Mouse (Mus musculus) forebrain, embryonic 13.5 days (tissue): ENCODE measurements around the gene Setd7. TPM values are rescaled to one million over a fixed set of nuclear protein-coding genes. Genes with fewer than 3 reads are reported as not detected.

Experiments
- ATAC-seq: fragments of 200-750 bp; cut with Nextera tagmentation; 2 replicates; pipeline ENCODE4 v1.8.0; 2017
- H3K27ac ChIP-seq: fragments of 300-500 bp; sonication (generic); 2 replicates; pipeline ENCODE4 v1.5.1; 2015; ENCODE audit warnings: inconsistent platforms, mild to moderate bottlenecking, moderate library complexity
- H3K27me3 ChIP-seq: fragments of 300-500 bp; sonication (generic); 2 replicates; pipeline ENCODE4 v1.6.1; 2015; ENCODE audit warnings: mild to moderate bottlenecking, inconsistent platforms
- H3K36me3 ChIP-seq: fragments of 300-500 bp; sonication (generic); 2 replicates; pipeline ENCODE4 v1.6.1; 2015; ENCODE audit warnings: mild to moderate bottlenecking, inconsistent platforms; ENCODE audit not compliant: poor library complexity, severe bottlenecking
- H3K4me1 ChIP-seq: fragments of 300-500 bp; sonication (generic); 2 replicates; pipeline ENCODE4 v1.6.1; 2015; ENCODE audit warnings: inconsistent platforms
- H3K4me2 ChIP-seq: fragments of 300-500 bp; sonication (generic); 2 replicates; pipeline ENCODE4 v1.6.1; 2015; ENCODE audit warnings: inconsistent platforms, mild to moderate bottlenecking, moderate library complexity
- H3K4me3 ChIP-seq: fragments of 300-500 bp; sonication (generic); 2 replicates; pipeline ENCODE4 v1.5.1; 2015; ENCODE audit warnings: mild to moderate bottlenecking, inconsistent platforms
- H3K9ac ChIP-seq: fragments of 300-500 bp; sonication (generic); 2 replicates; pipeline ENCODE4 v1.6.1; 2015; ENCODE audit warnings: mild to moderate bottlenecking, inconsistent platforms
- H3K9me3 ChIP-seq: fragments of 300-500 bp; sonication (generic); replicated peaks from 2 replicates; pipeline ENCODE4 v1.6.1; 2016; ENCODE audit warnings: inconsistent platforms
- WGBS: fragments of 180-500 bp; shearing (Covaris S2); methylation state at CpG from one replicate; pipeline ENCODE4 v1.1.7; 2015; 5-methylcytosine and 5-hydroxymethylcytosine counted together
- polyA plus RNA-seq: library from polyadenylated mRNA; unstranded; fragments of >200 nt; fragmentation: Nextera tagmentation; extraction: Ambion mirVana; gene quantifications from 2 replicates; pipeline ENCODE4 v1.2.1, GENCODE M21; 2015

Gene Setd7
- polyA plus RNA-seq, 1 experiment from 2014 or later, result 5.1 TPM

DNA sequence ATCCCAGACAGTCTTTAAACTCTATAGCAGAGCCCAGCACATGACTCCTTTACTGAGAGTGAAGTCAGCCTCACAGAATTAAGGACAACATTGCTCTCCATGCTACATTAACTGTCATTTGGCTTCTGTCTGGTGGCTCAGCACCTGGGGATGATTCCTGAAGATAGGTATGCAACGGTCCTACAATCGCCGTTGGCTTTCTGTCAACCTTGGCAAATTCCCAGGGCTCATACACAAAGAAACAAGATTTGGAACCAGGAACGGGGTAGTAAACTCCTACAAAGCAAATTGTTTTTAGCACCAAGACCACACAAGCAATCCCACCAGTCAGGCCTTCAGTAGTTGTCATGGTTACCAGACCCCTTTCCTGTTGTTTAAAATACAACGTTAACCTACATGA is 27.1 kb downstream of the Setd7 start:
- H3K9me3 ChIP-seq, result no peaks in the 10 kb centered on the region
- ATAC-seq, result no peak
- no peak overlapping the region for H3K4me2 ChIP-seq
- H3K9ac ChIP-seq, result no peak overlapping the region
- H3K27ac ChIP-seq, result no peak overlapping the region
- WGBS, result 77% methylated on average over 5 of the region's 5 CpGs
- H3K36me3 ChIP-seq, result peaks cover 93% of the 10 kb centered on the region
- H3K27me3 ChIP-seq, result no peaks in the 10 kb centered on the region
- no peak overlapping the region for H3K4me3 ChIP-seq
- peaks cover 13% of the 10 kb centered on the region for H3K4me1 ChIP-seq

DNA sequence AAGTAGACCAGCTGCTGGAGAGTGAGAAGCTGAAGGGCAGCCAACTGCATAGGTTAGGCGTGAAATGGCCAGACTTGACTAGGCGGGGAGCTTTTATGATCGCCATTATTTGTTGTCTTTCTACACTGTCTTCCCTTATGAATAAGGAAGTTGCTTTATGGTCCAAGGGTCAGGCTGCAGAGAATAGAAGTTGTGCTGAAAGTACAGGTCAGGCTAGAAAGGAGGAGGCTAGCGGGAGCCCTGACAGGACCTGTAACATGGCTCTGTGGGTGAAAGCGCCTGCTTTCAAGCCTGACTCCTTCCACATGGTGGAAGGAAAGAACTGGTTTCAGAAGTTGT is 28.4 kb downstream of the Setd7 start:
- peak overlapping the region; percentile 8 for H3K27ac ChIP-seq
- peaks cover 92% of the 10 kb centered on the region for H3K36me3 ChIP-seq
- WGBS, result 92% methylated on average over 5 of the region's 5 CpGs
- no peak overlapping the region for H3K9ac ChIP-seq
- no peak overlapping the region for H3K4me3 ChIP-seq
- no peaks in the 10 kb centered on the region for H3K27me3 ChIP-seq
- H3K4me2 ChIP-seq, result no peak overlapping the region
- no peaks in the 10 kb centered on the region for H3K9me3 ChIP-seq
- ATAC-seq, result 0 out of 2 replicates have a peak, but pooled peaks have one; percentile 21
- peaks cover 13% of the 10 kb centered on the region for H3K4me1 ChIP-seq

DNA sequence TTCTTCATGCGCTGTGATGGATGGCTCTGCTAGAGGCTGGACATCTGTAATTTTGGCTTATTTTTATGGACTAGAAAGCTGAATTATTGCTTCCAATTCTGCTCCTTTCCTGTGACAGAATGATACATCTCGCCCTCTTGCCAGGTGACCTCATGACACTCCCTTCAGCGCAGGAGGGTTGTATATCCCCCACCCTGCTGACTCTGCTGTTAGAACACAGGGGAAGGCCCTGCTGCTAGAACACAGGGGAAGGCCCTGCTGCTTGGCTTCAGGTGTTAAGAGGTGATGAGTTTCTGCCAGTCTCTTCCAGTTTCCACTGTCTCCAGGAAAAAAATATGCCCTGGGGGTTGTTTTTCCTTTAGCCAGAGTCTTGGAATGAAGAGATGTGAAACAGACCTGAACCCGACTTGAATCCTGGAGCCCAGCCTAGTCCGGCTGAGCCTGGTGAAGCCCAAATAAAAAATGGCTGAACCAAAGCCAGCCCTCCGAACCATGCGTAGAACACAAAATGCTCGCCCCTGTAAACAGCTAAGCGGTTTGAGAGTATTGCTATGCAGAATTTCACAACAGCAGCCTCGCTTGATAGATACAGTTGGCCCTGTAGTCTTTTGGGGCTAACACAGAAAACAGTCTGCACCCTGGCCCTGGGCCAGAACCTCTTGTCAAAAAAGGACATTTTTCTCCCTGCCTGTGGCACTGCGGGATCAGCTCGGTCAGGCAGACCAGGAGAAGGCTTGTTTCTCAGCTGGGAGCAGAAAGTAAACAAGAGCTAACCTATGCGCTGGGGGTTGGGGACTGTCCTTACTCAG is 29.0 kb downstream of the Setd7 start:
- peak overlapping the region; percentile 8 for H3K27ac ChIP-seq
- 79% methylated on average over 13 of the region's 13 CpGs for WGBS
- no peak overlapping the region for H3K9ac ChIP-seq
- no peaks in the 10 kb centered on the region for H3K9me3 ChIP-seq
- peaks cover 13% of the 10 kb centered on the region for H3K4me1 ChIP-seq
- peaks cover 95% of the 10 kb centered on the region for H3K36me3 ChIP-seq
- H3K27me3 ChIP-seq, result no peaks in the 10 kb centered on the region
- ATAC-seq, result 0 out of 2 replicates have a peak, but pooled peaks have one; percentile 16
- H3K4me3 ChIP-seq, result no peak overlapping the region
- no peak overlapping the region for H3K4me2 ChIP-seq

GRCm38 (mm10) chr3:51526891-51527290 is 33.8 kb downstream of the Setd7 start:
- no peaks in the 10 kb centered on the region for H3K27me3 ChIP-seq
- H3K27ac ChIP-seq, result no peak overlapping the region
- no peak overlapping the region for H3K4me2 ChIP-seq
- H3K36me3 ChIP-seq, result peaks cover 98% of the 10 kb centered on the region
- 94% methylated on average over 13 of the region's 13 CpGs for whole genome bisulfite sequencing
- no peak overlapping the region for H3K4me3 ChIP-seq
- H3K9ac ChIP-seq, result no peak overlapping the region
- H3K4me1 ChIP-seq, result peaks cover 4% of the 10 kb centered on the region
- no peaks in the 10 kb centered on the region for H3K9me3 ChIP-seq
- no peak for ATAC-seq

- no peak for ATAC-seq
- Histone ChIP-seq H3K36me3 (peaks cover 96% of the 10 kb centered on the region), H3K4me2 (no peak overlapping the region), H3K4me1 (no peaks in the 10 kb centered on the region), H3K9me3 (no peaks in the 10 kb centered on the region), H3K9ac (no peak overlapping the region), H3K27me3 (no peaks in the 10 kb centered on the region), H3K27ac (no peak overlapping the region), H3K4me3 (no peak overlapping the region)
- WGBS, result 87% methylated on average over 16 of the region's 16 CpGs
Measured at GRCm38 (mm10) chr3:51525186-51525785, 35.4 kb downstream of the Setd7 start.

GRCm38 (mm10) chr3:51521262-51521661 is 39.4 kb downstream of the Setd7 start:
- Histone ChIP-seq H3K9ac (no peak overlapping the region), H3K27ac (no peak overlapping the region), H3K36me3 (peaks cover 82% of the 10 kb centered on the region), H3K9me3 (no peaks in the 10 kb centered on the region), H3K4me1 (no peaks in the 10 kb centered on the region), H3K4me2 (no peak overlapping the region), H3K4me3 (no peak overlapping the region), H3K27me3 (no peaks in the 10 kb centered on the region)
- 95% methylated on average over 14 of the region's 14 CpGs for whole genome bisulfite sequencing
- ATAC-seq, result no peak

DNA sequence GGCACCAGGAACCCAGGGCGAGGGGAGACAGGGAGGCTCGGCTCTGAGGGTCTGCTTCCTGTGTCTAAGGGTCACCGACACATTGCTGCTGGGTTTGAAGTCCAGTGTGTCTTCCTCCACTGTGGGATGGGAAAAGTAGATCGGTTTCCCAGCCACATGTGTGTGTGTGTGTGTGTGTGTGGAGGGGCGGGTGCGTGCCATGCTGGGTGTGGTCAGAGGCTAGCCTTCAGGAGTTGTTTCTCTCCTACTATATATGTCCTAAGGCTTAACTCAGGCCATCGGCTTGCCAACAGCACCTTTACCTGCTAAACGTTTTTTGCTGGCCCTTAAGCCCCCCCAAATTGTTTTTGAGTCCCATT is 41.9 kb downstream of the Setd7 start:
- Histone ChIP-seq H3K27ac (no peak overlapping the region), H3K9ac (no peak overlapping the region), H3K4me1 (no peaks in the 10 kb centered on the region), H3K36me3 (peaks cover 64% of the 10 kb centered on the region), H3K4me3 (no peak overlapping the region), H3K27me3 (no peaks in the 10 kb centered on the region), H3K9me3 (no peaks in the 10 kb centered on the region), H3K4me2 (no peak overlapping the region)
- WGBS, result 81% methylated on average over 8 of the region's 8 CpGs
- no peak for ATAC-seq

DNA sequence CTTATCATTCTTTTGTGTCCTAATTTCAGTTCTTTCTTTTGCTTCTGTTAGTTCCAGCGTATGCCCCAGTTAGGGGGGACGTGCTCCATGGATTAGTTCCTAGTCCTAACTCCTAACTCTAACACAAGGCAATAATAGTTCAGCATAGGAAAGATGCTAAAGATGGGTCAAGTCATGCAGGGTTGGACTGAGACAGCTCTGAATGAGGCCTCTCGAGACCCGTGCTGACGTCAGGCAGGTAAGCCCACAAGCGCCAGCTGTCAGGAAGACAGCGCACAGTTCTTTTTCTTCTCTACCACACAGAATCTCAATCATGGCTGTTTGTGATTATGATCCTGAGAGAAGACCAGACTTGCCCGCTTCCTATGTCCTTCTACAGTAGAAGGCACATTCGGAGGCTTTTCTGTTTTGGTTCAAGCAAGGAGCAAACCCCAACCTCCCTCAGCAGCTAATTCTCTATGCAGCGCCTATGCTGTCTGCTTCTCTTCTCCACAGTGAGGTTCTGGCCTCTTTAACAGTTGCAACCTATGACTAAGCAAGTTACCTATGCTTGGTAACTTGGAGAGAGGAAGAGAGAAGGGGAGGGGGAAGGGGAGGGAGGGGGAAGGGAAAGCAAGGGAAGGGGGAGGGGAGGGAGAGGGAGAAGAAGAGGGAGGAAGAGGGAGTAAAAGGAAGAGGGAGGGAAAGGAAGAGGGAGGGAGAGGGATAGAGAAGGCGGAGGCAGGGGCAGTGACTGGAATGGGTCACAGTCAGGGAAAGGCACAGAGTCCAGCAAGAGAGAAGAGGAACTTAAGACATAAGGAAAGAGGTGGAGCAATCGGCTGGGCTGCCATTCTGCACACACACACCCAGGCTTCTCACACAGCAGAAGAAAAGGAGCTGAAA is 42.6 kb downstream of the Setd7 start:
- Histone ChIP-seq H3K27me3 (no peaks in the 10 kb centered on the region), H3K4me2 (no peak overlapping the region), H3K4me1 (no peaks in the 10 kb centered on the region), H3K9me3 (no peaks in the 10 kb centered on the region), H3K9ac (no peak overlapping the region), H3K27ac (no peak overlapping the region), H3K4me3 (no peak overlapping the region), H3K36me3 (peaks cover 58% of the 10 kb centered on the region)
- ATAC-seq, result no peak
- 81% methylated on average over 12 of the region's 12 CpGs for WGBS

- Histone ChIP-seq H3K4me3 (no peak overlapping the region), H3K27me3 (no peaks in the 10 kb centered on the region), H3K4me1 (no peaks in the 10 kb centered on the region), H3K27ac (no peak overlapping the region), H3K36me3 (peaks cover 51% of the 10 kb centered on the region), H3K9ac (no peak overlapping the region), H3K9me3 (no peaks in the 10 kb centered on the region), H3K4me2 (no peak overlapping the region)
- WGBS, result 76% methylated on average over 4 of the region's 4 CpGs
- no peak for ATAC-seq
Measured at GRCm38 (mm10) chr3:51517467-51517866, 43.2 kb downstream of the Setd7 start.

GRCm38 (mm10) chr3:51511983-51512382 is 48.7 kb downstream of the Setd7 start:
- over 99% methylated on average over 5 of the region's 5 CpGs for WGBS
- Histone ChIP-seq H3K36me3 (peaks cover 14% of the 10 kb centered on the region; the same call in 1 of the 2 replicates), H3K27me3 (no peaks in the 10 kb centered on the region), H3K9me3 (no peaks in the 10 kb centered on the region), H3K27ac (no peak overlapping the region), H3K4me3 (no peak overlapping the region), H3K4me1 (no peaks in the 10 kb centered on the region), H3K9ac (no peak overlapping the region), H3K4me2 (no peak overlapping the region)
- no peak for ATAC-seq

GRCm38 (mm10) chr3:51510903-51511302 is 49.8 kb downstream of the Setd7 start:
- peak; percentile 48; the same call in 1 of the 2 replicates for ATAC-seq
- 32% methylated on average over 8 of the region's 8 CpGs for WGBS

GRCm38 (mm10) chr3:51505465-51505864 is 55.2 kb downstream of the Setd7 start:
- Histone ChIP-seq H3K9ac (no peak overlapping the region), H3K4me2 (no peak overlapping the region), H3K27ac (no peak overlapping the region), H3K36me3 (no peaks in the 10 kb centered on the region), H3K9me3 (no peaks in the 10 kb centered on the region), H3K4me1 (peaks cover 11% of the 10 kb centered on the region), H3K4me3 (no peak overlapping the region), H3K27me3 (no peaks in the 10 kb centered on the region)
- ATAC-seq, result no peak
- WGBS, result 77% methylated on average over 19 of the region's 19 CpGs

More at GRCm38 (mm10) chr3:51510903-51511302, 49.8 kb downstream of the Setd7 start:
- H3K27me3 ChIP-seq, result no peaks in the 10 kb centered on the region
- H3K4me2 ChIP-seq, result no peak overlapping the region
- no peak overlapping the region for H3K9ac ChIP-seq
- no peaks in the 10 kb centered on the region for H3K9me3 ChIP-seq
- no peak overlapping the region for H3K27ac ChIP-seq
- peaks cover 8% of the 10 kb centered on the region; the same call in 1 of the 2 replicates for H3K36me3 ChIP-seq
- no peaks in the 10 kb centered on the region for H3K4me1 ChIP-seq
- H3K4me3 ChIP-seq, result no peak overlapping the region
